In genomic region chr13:48022958-48023615, GRCm38 (mm10) we compare ENCODE assay signal across 31 mouse cellular contexts.
DNase-seq lines count a peak whose midpoint lies in the region; ATAC-seq lines count a peak whose summit lies in the region.
"Had no signal": no experiment of that assay in that cellular context is flagged by ENCODE, and none has a peak within 500 bp of the region (broad histone marks: within the 10 kb centered on the region; RNA-seq: fewer than 3 reads in every experiment).

No protein-coding gene starts in this region.

- 58% methylated on average over 7 of the region's 7 CpGs for WGBS in forebrain, embryonic 10.5 days
- 22% methylated on average over 7 of the region's 7 CpGs for WGBS in forebrain, embryonic 15.5 days
- WGBS in hindbrain, embryonic 10.5 days: 57% methylated on average over 7 of the region's 7 CpGs
- WGBS in hindbrain, embryonic 12.5 days: 61% methylated on average over 7 of the region's 7 CpGs
- WGBS in midbrain, embryonic 11.5 days: 56% methylated on average over 7 of the region's 7 CpGs
- 59% methylated on average over 7 of the region's 7 CpGs for WGBS in midbrain, embryonic 14.5 days
- WGBS in forebrain, embryonic 14.5 days: 17% methylated on average over 7 of the region's 7 CpGs

- no peaks in the 10 kb centered on the region for H3K36me3 ChIP-seq in forebrain, embryonic 10.5 days (replicated peaks)
- H3K36me3 ChIP-seq in forebrain, embryonic 15.5 days: no peaks in the 10 kb centered on the region
- H3K36me3 ChIP-seq in hindbrain, embryonic 10.5 days: no peaks in the 10 kb centered on the region
- H3K36me3 ChIP-seq in hindbrain, embryonic 12.5 days: no peaks in the 10 kb centered on the region
- H3K36me3 ChIP-seq in midbrain, embryonic 11.5 days (ENCODE audit: control insufficient read depth, insufficient read depth, low read length): no peaks in the 10 kb centered on the region
- no peaks in the 10 kb centered on the region for H3K36me3 ChIP-seq in midbrain, embryonic 14.5 days (ENCODE audit: control insufficient read depth, insufficient read depth, low read length)
- no peaks in the 10 kb centered on the region for H3K36me3 ChIP-seq in forebrain, embryonic 14.5 days (ENCODE audit: control insufficient read depth, insufficient read depth, low read length)
- H3K36me3 ChIP-seq: embryonic facial prominence, embryonic 12.5 days; heart, embryonic 13.5 days; kidney, embryonic 15.5 days; liver, embryonic 12.5 days; midbrain, embryonic 13.5 days had no signal

- H3K27ac ChIP-seq in forebrain, embryonic 10.5 days: peak overlapping the region; percentile 9; the same call in 1 of the 2 replicates
- H3K27ac ChIP-seq in forebrain, embryonic 15.5 days (replicated peaks): no peak overlapping the region
- H3K27ac ChIP-seq in hindbrain, embryonic 10.5 days: peak overlapping the region; percentile 13
- no peak overlapping the region for H3K27ac ChIP-seq in hindbrain, embryonic 12.5 days
- no peak overlapping the region for H3K27ac ChIP-seq in midbrain, embryonic 11.5 days (ENCODE audit: low read depth, low read length)
- H3K27ac ChIP-seq in midbrain, embryonic 14.5 days (replicated peaks; ENCODE audit: low read depth, low read length): no peak overlapping the region
- H3K27ac ChIP-seq in forebrain, embryonic 14.5 days (ENCODE audit: low read depth, low read length): no peak overlapping the region
- H3K27ac ChIP-seq: embryonic facial prominence, embryonic 12.5 days; gastrocnemius, adult 2 months; heart, adult 2 months; heart, embryonic 13.5 days; kidney, embryonic 15.5 days; liver, embryonic 12.5 days; midbrain, embryonic 13.5 days had no signal

- no peak overlapping the region for H3K9ac ChIP-seq in forebrain, embryonic 15.5 days (replicated peaks)
- H3K9ac ChIP-seq in hindbrain, embryonic 12.5 days: no peak overlapping the region
- no peak overlapping the region for H3K9ac ChIP-seq in midbrain, embryonic 11.5 days (ENCODE audit: low read length)
- no peak overlapping the region for H3K9ac ChIP-seq in midbrain, embryonic 14.5 days (replicated peaks; ENCODE audit: low read length)
- H3K9ac ChIP-seq in forebrain, embryonic 14.5 days (ENCODE audit: low read length): no peak overlapping the region
- H3K9ac ChIP-seq: embryonic facial prominence, embryonic 12.5 days; heart, embryonic 13.5 days; kidney, embryonic 15.5 days; liver, embryonic 12.5 days; liver, postnatal 0 days; midbrain, embryonic 13.5 days had no signal

- H3K27me3 ChIP-seq in forebrain, embryonic 10.5 days (ENCODE audit: poor library complexity, severe bottlenecking): no peaks in the 10 kb centered on the region
- no peaks in the 10 kb centered on the region for H3K27me3 ChIP-seq in forebrain, embryonic 15.5 days
- H3K27me3 ChIP-seq in hindbrain, embryonic 10.5 days (ENCODE audit: insufficient read depth, poor library complexity, severe bottlenecking): no peaks in the 10 kb centered on the region; the same call in 1 of the 2 replicates
- H3K27me3 ChIP-seq in hindbrain, embryonic 12.5 days: no peaks in the 10 kb centered on the region
- H3K27me3 ChIP-seq in midbrain, embryonic 11.5 days (ENCODE audit: control insufficient read depth, insufficient read depth, low read length): no peaks in the 10 kb centered on the region
- no peaks in the 10 kb centered on the region for H3K27me3 ChIP-seq in midbrain, embryonic 14.5 days (ENCODE audit: control insufficient read depth, insufficient read depth, low read length)
- H3K27me3 ChIP-seq in forebrain, embryonic 14.5 days (replicated peaks; ENCODE audit: control insufficient read depth, insufficient read depth, low read length): no peaks in the 10 kb centered on the region
- H3K27me3 ChIP-seq: CH12.LX; embryonic facial prominence, embryonic 12.5 days; heart, embryonic 13.5 days; kidney, embryonic 15.5 days; liver, embryonic 12.5 days; megakaryocyte, embryonic 14.5 days; midbrain, embryonic 13.5 days had no signal

- H3K4me3 ChIP-seq in forebrain, embryonic 10.5 days: no peak overlapping the region
- no peak overlapping the region for H3K4me3 ChIP-seq in forebrain, embryonic 15.5 days
- H3K4me3 ChIP-seq in hindbrain, embryonic 10.5 days: no peak overlapping the region
- no peak overlapping the region for H3K4me3 ChIP-seq in hindbrain, embryonic 12.5 days
- H3K4me3 ChIP-seq in midbrain, embryonic 11.5 days (ENCODE audit: low read depth, low read length): no peak overlapping the region
- no peak overlapping the region for H3K4me3 ChIP-seq in midbrain, embryonic 14.5 days (replicated peaks; ENCODE audit: low read depth, low read length)
- H3K4me3 ChIP-seq in forebrain, embryonic 14.5 days (ENCODE audit: low read depth, low read length): no peak overlapping the region
- H3K4me3 ChIP-seq: embryonic facial prominence, embryonic 12.5 days; gastrocnemius, adult 2 months; heart, adult 2 months; heart, embryonic 13.5 days; kidney, embryonic 15.5 days; liver, embryonic 12.5 days; megakaryocyte, embryonic 14.5 days; midbrain, embryonic 13.5 days had no signal

- no peak overlapping the region for H3K4me2 ChIP-seq in forebrain, embryonic 15.5 days (replicated peaks)
- no peak overlapping the region for H3K4me2 ChIP-seq in hindbrain, embryonic 12.5 days (replicated peaks)
- no peak overlapping the region for H3K4me2 ChIP-seq in midbrain, embryonic 11.5 days
- no peak overlapping the region for H3K4me2 ChIP-seq in midbrain, embryonic 14.5 days (ENCODE audit: low read length)
- H3K4me2 ChIP-seq in forebrain, embryonic 14.5 days (ENCODE audit: low read length): no peak overlapping the region
- H3K4me2 ChIP-seq: embryonic facial prominence, embryonic 12.5 days; heart, embryonic 13.5 days; kidney, embryonic 15.5 days; liver, embryonic 12.5 days; midbrain, embryonic 13.5 days had no signal

- ATAC-seq in forebrain, embryonic 15.5 days (replicated peaks): no peak
- ATAC-seq in hindbrain, embryonic 12.5 days (ENCODE audit: low FRiP score): no peak
- ATAC-seq in midbrain, embryonic 11.5 days (ENCODE audit: low FRiP score): no peak
- no peak for ATAC-seq in midbrain, embryonic 14.5 days (ENCODE audit: low FRiP score, low TSS enrichment)
- no peak for ATAC-seq in forebrain, embryonic 14.5 days
- no peak for ATAC-seq in granulocyte monocyte progenitor cell, adult 5-6 weeks (replicated peaks; ENCODE audit: poor library complexity, severe bottlenecking)
- ATAC-seq: hindbrain, embryonic 16.5 days; liver, embryonic 12.5 days; liver, postnatal 0 days; midbrain, embryonic 13.5 days had no signal

- no peaks in the 10 kb centered on the region for H3K9me3 ChIP-seq in forebrain, embryonic 10.5 days
- H3K9me3 ChIP-seq in forebrain, embryonic 15.5 days: no peaks in the 10 kb centered on the region
- no peaks in the 10 kb centered on the region for H3K9me3 ChIP-seq in hindbrain, embryonic 10.5 days
- no peaks in the 10 kb centered on the region for H3K9me3 ChIP-seq in hindbrain, embryonic 12.5 days (replicated peaks)
- no peaks in the 10 kb centered on the region for H3K9me3 ChIP-seq in midbrain, embryonic 11.5 days (ENCODE audit: control insufficient read depth, low read length)
- H3K9me3 ChIP-seq in midbrain, embryonic 14.5 days (ENCODE audit: control insufficient read depth, low read length): no peaks in the 10 kb centered on the region
- no peaks in the 10 kb centered on the region for H3K9me3 ChIP-seq in forebrain, embryonic 14.5 days (replicated peaks; ENCODE audit: control insufficient read depth, low read length)
- H3K9me3 ChIP-seq: embryonic facial prominence, embryonic 12.5 days; heart, embryonic 13.5 days; kidney, embryonic 15.5 days; liver, embryonic 12.5 days; midbrain, embryonic 13.5 days had no signal

- H3K4me1 ChIP-seq in forebrain, embryonic 10.5 days: peaks cover 30% of the 10 kb centered on the region
- peaks cover 15% of the 10 kb centered on the region for H3K4me1 ChIP-seq in forebrain, embryonic 15.5 days
- H3K4me1 ChIP-seq in hindbrain, embryonic 10.5 days (replicated peaks): peaks cover 12% of the 10 kb centered on the region; the same call in 1 of the 2 replicates
- peaks cover 10% of the 10 kb centered on the region for H3K4me1 ChIP-seq in hindbrain, embryonic 12.5 days
- no peaks in the 10 kb centered on the region for H3K4me1 ChIP-seq in midbrain, embryonic 11.5 days (ENCODE audit: control insufficient read depth, insufficient read depth, low read length)
- H3K4me1 ChIP-seq in midbrain, embryonic 14.5 days (ENCODE audit: control insufficient read depth, insufficient read depth, low read length): peaks cover 4% of the 10 kb centered on the region; the same call in 1 of the 2 replicates
- peaks cover 6% of the 10 kb centered on the region for H3K4me1 ChIP-seq in forebrain, embryonic 14.5 days (ENCODE audit: control insufficient read depth, insufficient read depth, low read length)
- H3K4me1 ChIP-seq: embryonic facial prominence, embryonic 12.5 days; liver, embryonic 12.5 days; megakaryocyte, embryonic 14.5 days had no signal

- no peak for DNase-seq in forebrain, embryonic 10.5 days (ENCODE audit: extremely low spot score, low spot score)
- no peak for DNase-seq in hindbrain, embryonic 10.5 days (ENCODE audit: low spot score)
- DNase-seq in midbrain, embryonic 11.5 days (ENCODE audit: low spot score, missing footprints): peak; percentile 35
- no peak for DNase-seq in midbrain, embryonic 14.5 days
- DNase-seq in forebrain, embryonic 14.5 days (ENCODE audit: low spot score): peak; percentile 41
- DNase-seq: adrenal gland, adult 8-10 months; cerebellum, adult 11 months; cerebellum, adult 9-10 months; cerebellum, postnatal 36 days; gastrocnemius, adult 2 months; gastrocnemius, postnatal 36 days; heart, adult 2 months; heart, postnatal 10 days; kidney, adult 18-20 months; kidney, postnatal 25 days; left cerebral cortex, postnatal 4 days; liver, postnatal 0 days; lung, postnatal 4 days; retina, postnatal 1 day; thymus, postnatal 4 days had no signal

Comparison
In these comparisons a context has a peak if more than half of its experiments do, and no peak if none do; other contexts are left out.
1. DNase-seq: peak in midbrain, embryonic 11.5 days (single experiment) and forebrain, embryonic 14.5 days (single experiment); none in forebrain, embryonic 10.5 days (single experiment), hindbrain, embryonic 10.5 days (single experiment) and midbrain, embryonic 14.5 days (single experiment).
2. H3K27ac ChIP-seq: peak in forebrain, embryonic 10.5 days (single experiment) and hindbrain, embryonic 10.5 days (single experiment); none in forebrain, embryonic 15.5 days (single experiment), hindbrain, embryonic 12.5 days (single experiment), midbrain, embryonic 11.5 days (single experiment), midbrain, embryonic 14.5 days (single experiment) and forebrain, embryonic 14.5 days (single experiment).